Mouse (Mus musculus) adrenal gland, postnatal 25 days (tissue): ENCODE measurements around the gene Olfr715b. TPM values are rescaled to one million over a fixed set of nuclear protein-coding genes. Genes with fewer than 3 reads are reported as not detected.
"Not testable (repeated sequence)": the region's sequence is repeated elsewhere in the genome, so short reads cannot be mapped to it uniquely, and the experiment has no call there.

Experiments used
- DNase-seq: peaks from one replicate; pipeline ENCODE4 v3.0.0; 2021; ENCODE audit warnings: mixed read lengths
- long read RNA-seq: library from polyadenylated mRNA; stranded (forward); transcript quantifications from one replicate; pipeline ENCODE4 v2.0.0, GENCODE M21; 2021
- total RNA-seq: library from RNA; stranded (reverse); gene quantifications from 2 replicates; pipeline ENCODE4 v1.2.3, GENCODE M21; 2021

Gene Olfr715b
- not detected in 2 replicates for total RNA-seq
- long read RNA-seq: 0 reads

GRCm38 (mm10) chr7:107110269-107110668 is at the start of gene Olfr715b:
Olfr715b (minus strand) TSS chr7:107110369.
- DNase-seq: not testable (repeated sequence)

- DNase-seq: not testable (repeated sequence)
Measured at GRCm38 (mm10) chr7:107138027-107138426, 27.9 kb upstream of the Olfr715b start, which contains the start of gene Olfr716. Olfr716 (plus strand) TSS chr7:107138327.

- not testable (repeated sequence) for DNase-seq
Measured at GRCm38 (mm10) chr7:107130983-107131382, 20.8 kb upstream of the Olfr715b start, which contains the start of gene Olfr715. Olfr715 (minus strand) TSS chr7:107131083.

GRCm38 (mm10) chr7:107092920-107093319 is 17.2 kb downstream of the Olfr715b start, which contains the start of gene Olfr17:
Olfr17 (plus strand) TSS chr7:107093220.
- DNase-seq: no peak

GRCm38 (mm10) chr7:107070681-107071080 is 39.5 kb downstream of the Olfr715b start, which contains the start of gene Olfr714:
Olfr714 (plus strand) TSS chr7:107070981.
- no peak for DNase-seq

Other genes starting within 250 kb of the Olfr715b start
- not detected in 2 replicates for gene Olfr704, start 247.2 kb downstream of the Olfr715b start, total RNA-seq
- not detected in 2 replicates for gene Olfr705, start 233.5 kb downstream of the Olfr715b start, total RNA-seq
- not detected in 2 replicates for gene Olfr706, start 222.2 kb downstream of the Olfr715b start, total RNA-seq
- gene Olfr707, start 209.1 kb downstream of the Olfr715b start, total RNA-seq: not detected in 2 replicates
- gene Olfr1532-ps1, start 202.4 kb downstream of the Olfr715b start, total RNA-seq: not detected in 2 replicates
- 0.06 TPM in 1 of 2 replicates, not detected in the other for gene Olfr709-ps1, start 178.2 kb downstream of the Olfr715b start, total RNA-seq
- gene Olfr710, start 162.1 kb downstream of the Olfr715b start, total RNA-seq: not detected in 2 replicates
- not detected in 2 replicates for gene Olfr6, start 146.4 kb downstream of the Olfr715b start, total RNA-seq
- gene Olfr711, start 134.9 kb downstream of the Olfr715b start, total RNA-seq: not detected in 2 replicates
- gene Olfr2, start 104.3 kb downstream of the Olfr715b start, total RNA-seq: not detected in 2 replicates
- gene Olfr713, start 79.2 kb downstream of the Olfr715b start, total RNA-seq: not detected in 2 replicates
- not detected in 2 replicates for gene Olfr714, start 39.4 kb downstream of the Olfr715b start, total RNA-seq
- not detected in 2 replicates for gene Olfr17, start 17.1 kb downstream of the Olfr715b start, total RNA-seq
- gene Olfr715, start 20.7 kb upstream of the Olfr715b start, total RNA-seq: not detected in 2 replicates
- not detected in 2 replicates for gene Olfr716, start 28.0 kb upstream of the Olfr715b start, total RNA-seq
- 0.18 TPM in 1 of 2 replicates, not detected in the other for gene Nlrp14, start 56.6 kb upstream of the Olfr715b start, total RNA-seq
- gene Rbmxl2, start 99.1 kb upstream of the Olfr715b start, total RNA-seq: not detected in 2 replicates